9 mouse cellular contexts compared by ENCODE assay signal in the genomic region with DNA sequence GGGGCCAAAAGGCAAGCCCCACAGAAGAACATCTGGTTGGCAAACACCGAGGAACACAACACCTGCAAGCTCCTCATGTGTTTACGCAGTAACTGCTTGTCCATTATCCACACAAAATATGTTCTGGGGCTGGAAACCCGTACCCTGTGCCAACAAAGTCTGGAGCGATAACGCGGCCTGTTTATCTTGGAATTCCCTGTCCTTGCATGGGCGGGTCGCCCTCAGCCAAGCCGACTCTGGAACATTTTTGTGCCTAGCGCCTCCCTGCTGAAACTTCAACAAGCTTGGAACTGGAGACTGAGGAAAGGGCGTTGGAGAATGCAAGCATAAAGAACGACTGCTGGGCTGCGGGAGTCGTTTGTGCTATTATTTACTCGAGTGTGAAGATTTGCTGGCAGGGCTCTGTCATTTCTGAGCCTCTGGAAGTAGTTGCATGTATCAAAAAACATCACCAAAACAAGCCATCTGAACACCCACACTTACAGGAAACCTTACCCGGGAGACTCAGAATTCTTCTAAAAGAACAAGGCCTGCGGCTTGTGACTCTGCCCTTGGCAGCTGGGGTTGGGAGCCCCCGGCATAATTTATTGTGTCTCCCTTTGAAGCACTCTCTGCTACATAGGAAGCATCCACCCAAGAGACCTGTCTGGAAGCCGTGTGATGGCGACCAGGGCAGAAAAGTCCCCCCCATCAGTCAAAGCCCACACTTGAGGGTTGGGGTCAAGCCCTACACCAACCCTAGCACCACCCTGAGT.
A peak's percentile ranks its signal among the peaks of the same experiment; 100 is the strongest.
DNase-seq lines count a peak whose midpoint lies in the region; ATAC-seq and TF ChIP-seq lines count a peak whose summit lies in the region.
"Had no signal": no experiment of that assay in that cellular context is flagged by ENCODE, and none has a peak within 500 bp of the region (broad histone marks: within the 10 kb centered on the region; RNA-seq: fewer than 3 reads in every experiment).

No protein-coding gene starts in this region.

- H3K4me1 ChIP-seq in midbrain, postnatal 0 days (ENCODE audit: insufficient read depth, low read length): no peaks in the 10 kb centered on the region
- H3K4me1 ChIP-seq in midbrain, embryonic 11.5 days (ENCODE audit: control insufficient read depth, insufficient read depth, low read length): no peaks in the 10 kb centered on the region
- H3K4me1 ChIP-seq in intestine, embryonic 14.5 days (replicated peaks; ENCODE audit: control insufficient read depth, insufficient read depth, low read length): peaks cover 13% of the 10 kb centered on the region

- DNase-seq in midbrain, postnatal 0 days (ENCODE audit: low spot score): peak; percentile 45
- no peak for DNase-seq in midbrain, embryonic 11.5 days (ENCODE audit: low spot score, missing footprints)
- peak; percentile 80 for DNase-seq in gastrocnemius, adult 18-20 months (ENCODE audit: low spot score)
- no peak for DNase-seq in intestine, embryonic 14.5 days (ENCODE audit: low spot score)
- peak; percentile 45 to 50 for DNase-seq in left cerebral cortex, adult 2 months (ENCODE audit: extremely low spot score in 1 of 2, low spot score in 2 of 2)
- peak; percentile 56 to 61 for DNase-seq in right cerebral cortex, adult 2 months (ENCODE audit: low spot score in 2 of 2)
- DNase-seq in thymus, postnatal 0 days (ENCODE audit: low spot score): no peak
- DNase-seq in thymus, postnatal 36 days: no peak

- 71% methylated on average over 20 of the region's 20 CpGs for WGBS in midbrain, postnatal 0 days
- 81% methylated on average over 20 of the region's 20 CpGs for WGBS in midbrain, embryonic 11.5 days
- WGBS in intestine, embryonic 14.5 days: 35% methylated on average over 20 of the region's 20 CpGs

- TF ChIP-seq CTCF in midbrain, postnatal 0 days (IDR thresholded peaks at IDR 0.05): no peak
- no peak; the same call in 1 of the 2 replicates for TF ChIP-seq CTCF in left cerebral cortex, adult 2 months (IDR thresholded peaks at IDR 0.05)

- intact Hi-C loops in left cerebral cortex, adult 2 months (cut with DNase I): loop anchor here (5.0 kb wide), 2 partner anchors 290 to 360 kb away; no protein-coding TSS in a partner anchor

- no peaks in the 10 kb centered on the region for H3K9me3 ChIP-seq in midbrain, postnatal 0 days (ENCODE audit: low read length)
- H3K9me3 ChIP-seq in midbrain, embryonic 11.5 days (ENCODE audit: control insufficient read depth, low read length): no peaks in the 10 kb centered on the region
- H3K9me3 ChIP-seq in intestine, embryonic 14.5 days (ENCODE audit: control insufficient read depth, low read length): no peaks in the 10 kb centered on the region
- H3K9me3 ChIP-seq: neural tube, embryonic 13.5 days had no signal

- H3K4me2 ChIP-seq in midbrain, postnatal 0 days (ENCODE audit: low read depth, low read length, poor library complexity, severe bottlenecking): no peak overlapping the region
- H3K4me2 ChIP-seq in midbrain, embryonic 11.5 days: no peak overlapping the region
- 0 out of 2 replicates have a peak overlapping the region, but pooled peaks have one; percentile 6 for H3K4me2 ChIP-seq in intestine, embryonic 14.5 days (ENCODE audit: low read length)
- H3K4me2 ChIP-seq: neural tube, embryonic 13.5 days had no signal

- H3K9ac ChIP-seq in midbrain, postnatal 0 days (replicated peaks; ENCODE audit: low read length, poor library complexity, severe bottlenecking): no peak overlapping the region
- no peak overlapping the region for H3K9ac ChIP-seq in midbrain, embryonic 11.5 days (ENCODE audit: low read length)
- no peak overlapping the region for H3K9ac ChIP-seq in intestine, embryonic 14.5 days (ENCODE audit: low read length)
- H3K9ac ChIP-seq: neural tube, embryonic 13.5 days had no signal

- ATAC-seq in midbrain, postnatal 0 days (ENCODE audit: low FRiP score): no peak
- ATAC-seq in midbrain, embryonic 11.5 days (ENCODE audit: low FRiP score): no peak
- ATAC-seq in intestine, embryonic 14.5 days (replicated peaks; ENCODE audit: low FRiP score, low TSS enrichment, low read depth): no peak

- H3K4me3 ChIP-seq in midbrain, postnatal 0 days (ENCODE audit: low read depth, low read length): no peak overlapping the region
- no peak overlapping the region for H3K4me3 ChIP-seq in midbrain, embryonic 11.5 days (ENCODE audit: low read depth, low read length)
- no peak overlapping the region for H3K4me3 ChIP-seq in intestine, embryonic 14.5 days (ENCODE audit: low read depth, low read length)
- H3K4me3 ChIP-seq in left cerebral cortex, adult 2 months: no peak overlapping the region
- H3K4me3 ChIP-seq: neural tube, embryonic 13.5 days had no signal

- no peaks in the 10 kb centered on the region for H3K36me3 ChIP-seq in midbrain, postnatal 0 days (ENCODE audit: insufficient read depth, low read length)
- no peaks in the 10 kb centered on the region for H3K36me3 ChIP-seq in midbrain, embryonic 11.5 days (ENCODE audit: control insufficient read depth, insufficient read depth, low read length)
- no peaks in the 10 kb centered on the region for H3K36me3 ChIP-seq in intestine, embryonic 14.5 days (ENCODE audit: control insufficient read depth, insufficient read depth, low read length)
- H3K36me3 ChIP-seq: neural tube, embryonic 13.5 days had no signal

- no peak overlapping the region for H3K27ac ChIP-seq in midbrain, postnatal 0 days (ENCODE audit: low read depth, low read length)
- H3K27ac ChIP-seq in midbrain, embryonic 11.5 days (ENCODE audit: low read depth, low read length): no peak overlapping the region
- H3K27ac ChIP-seq in intestine, embryonic 14.5 days (ENCODE audit: low read depth): no peak overlapping the region
- no peak overlapping the region for H3K27ac ChIP-seq in left cerebral cortex, adult 2 months
- H3K27ac ChIP-seq: neural tube, embryonic 13.5 days had no signal

- no peaks in the 10 kb centered on the region for H3K27me3 ChIP-seq in midbrain, postnatal 0 days (ENCODE audit: insufficient read depth, low read length)
- H3K27me3 ChIP-seq in midbrain, embryonic 11.5 days (ENCODE audit: control insufficient read depth, insufficient read depth, low read length): no peaks in the 10 kb centered on the region
- H3K27me3 ChIP-seq in intestine, embryonic 14.5 days (replicated peaks; ENCODE audit: control insufficient read depth, insufficient read depth, low read length): no peaks in the 10 kb centered on the region
- H3K27me3 ChIP-seq: neural tube, embryonic 13.5 days had no signal

Comparison
In these comparisons a context has a peak if more than half of its experiments do, and no peak if none do; other contexts are left out.
1. DNase-seq: peak in midbrain, postnatal 0 days (single experiment), gastrocnemius, adult 18-20 months (single experiment), left cerebral cortex, adult 2 months (2 of 2) and right cerebral cortex, adult 2 months (2 of 2); none in midbrain, embryonic 11.5 days (single experiment), intestine, embryonic 14.5 days (single experiment), thymus, postnatal 0 days (single experiment) and thymus, postnatal 36 days (0 of 2).